Mouse (Mus musculus) intestine, embryonic 14.5 days (tissue): ENCODE measurements around the gene Zfp3. TPM values are rescaled to one million over a fixed set of nuclear protein-coding genes. Genes with fewer than 3 reads are reported as not detected.

Experiments used
- ATAC-seq: fragments of 200-750 bp; cut with Nextera tagmentation; replicated peaks from 2 replicates; pipeline ENCODE4 v1.8.0; 2017; ENCODE audit warnings: low read depth, moderate number of reproducible peaks, moderate TSS enrichment, moderate library complexity; ENCODE audit not compliant: low FRiP score, low TSS enrichment
- DNase-seq: peaks from one replicate; pipeline ENCODE4 v3.0.0-alpha.2; 2018; ENCODE audit warnings: low spot score
- H3K27ac ChIP-seq: fragments of 300-500 bp; sonication (generic); 2 replicates; pipeline ENCODE4 v1.5.1; 2014; ENCODE audit warnings: low read depth, mild to moderate bottlenecking, control low read depth
- H3K27me3 ChIP-seq: fragments of 300-500 bp; sonication (generic); replicated peaks from 2 replicates; pipeline ENCODE4 v1.6.1; 2014; ENCODE audit warnings: low read length, control low read depth; ENCODE audit not compliant: control insufficient read depth, insufficient read depth
- H3K36me3 ChIP-seq: fragments of 300-500 bp; sonication (generic); 2 replicates; pipeline ENCODE4 v1.6.1; 2014; ENCODE audit warnings: low read length, control low read depth; ENCODE audit not compliant: control insufficient read depth, insufficient read depth
- H3K4me1 ChIP-seq: fragments of 300-500 bp; sonication (generic); replicated peaks from 2 replicates; pipeline ENCODE4 v1.6.1; 2014; ENCODE audit warnings: low read length, control low read depth, mixed read lengths; ENCODE audit not compliant: control insufficient read depth, insufficient read depth
- H3K4me2 ChIP-seq: fragments of 300-500 bp; sonication (generic); 2 replicates; pipeline ENCODE4 v1.6.1; 2014; ENCODE audit warnings: low read length
- H3K4me3 ChIP-seq: fragments of 300-500 bp; sonication (generic); 2 replicates; pipeline ENCODE4 v1.5.1; 2014; ENCODE audit warnings: low read depth, low read length, control low read depth, mixed read lengths
- H3K9ac ChIP-seq: fragments of 300-500 bp; sonication (generic); 2 replicates; pipeline ENCODE4 v1.6.1; 2014; ENCODE audit warnings: mild to moderate bottlenecking, low read length
- H3K9me3 ChIP-seq: fragments of 300-500 bp; sonication (generic); 2 replicates; pipeline ENCODE4 v1.6.1; 2016; ENCODE audit warnings: low read length, control low read depth; ENCODE audit not compliant: control insufficient read depth
- WGBS: fragments of 180-500 bp; shearing (Covaris S2); extraction: QIAGEN DNeasy Blood & Tissue Kit; methylation state at CpG from one replicate; pipeline ENCODE4 v1.1.7; 2014; 5-methylcytosine and 5-hydroxymethylcytosine counted together
- polyA plus RNA-seq: library from polyadenylated mRNA; unstranded; fragments of >200 nt; fragmentation: Nextera tagmentation; extraction: Ambion mirVana; gene quantifications from 2 replicates; pipeline ENCODE4 v1.2.1, GENCODE M21; 2014

The Zfp3 gene
- polyA plus RNA-seq, 1 experiment from 2014 or later: 6.1 TPM

GRCm38 (mm10) chr11:70790426-70790825 is 26.4 kb downstream of the Zfp3 start:
- H3K36me3 ChIP-seq: no peaks in the 10 kb centered on the region

GRCm38 (mm10) chr11:70790874-70791551 is 27.0 kb downstream of the Zfp3 start:
- Histone ChIP-seq H3K27ac (no peak overlapping the region), H3K9me3 (no peaks in the 10 kb centered on the region), H3K4me1 (no peaks in the 10 kb centered on the region), H3K9ac (no peak overlapping the region), H3K27me3 (no peaks in the 10 kb centered on the region), H3K4me2 (no peak overlapping the region), H3K36me3 (no peaks in the 10 kb centered on the region), H3K4me3 (no peak overlapping the region)
- DNase-seq: no peak
- 70% methylated on average over 7 of the region's 7 CpGs for WGBS
- ATAC-seq: no peak

More at GRCm38 (mm10) chr11:70790426-70790825, 26.4 kb downstream of the Zfp3 start:
- no peak overlapping the region for H3K4me3 ChIP-seq
- H3K27me3 ChIP-seq: no peaks in the 10 kb centered on the region
- no peak for ATAC-seq
- H3K9me3 ChIP-seq: no peaks in the 10 kb centered on the region
- no peak overlapping the region for H3K4me2 ChIP-seq
- no peaks in the 10 kb centered on the region for H3K4me1 ChIP-seq
- 82% methylated on average over 2 of the region's 2 CpGs for WGBS
- DNase-seq: no peak
- H3K27ac ChIP-seq: no peak overlapping the region
- H3K9ac ChIP-seq: no peak overlapping the region

- WGBS: 77% methylated on average over 5 of the region's 5 CpGs
- DNase-seq: no peak
- no peaks in the 10 kb centered on the region for H3K36me3 ChIP-seq
- no peak overlapping the region for H3K27ac ChIP-seq
- no peak overlapping the region for H3K4me2 ChIP-seq
- H3K9me3 ChIP-seq: no peaks in the 10 kb centered on the region
- H3K27me3 ChIP-seq: no peaks in the 10 kb centered on the region
- H3K9ac ChIP-seq: no peak overlapping the region
- no peak overlapping the region for H3K4me3 ChIP-seq
- no peaks in the 10 kb centered on the region for H3K4me1 ChIP-seq
- no peak for ATAC-seq
These were observed 27.7 kb downstream of the Zfp3 start for GRCm38 (mm10) chr11:70791676-70792075.

- H3K27ac ChIP-seq: no peak overlapping the region
- H3K9me3 ChIP-seq: no peaks in the 10 kb centered on the region
- no peaks in the 10 kb centered on the region for H3K27me3 ChIP-seq
- WGBS: 85% methylated on average over 1 of the region's 1 CpGs
- no peak overlapping the region for H3K9ac ChIP-seq
- no peaks in the 10 kb centered on the region for H3K4me1 ChIP-seq
- no peak overlapping the region for H3K4me2 ChIP-seq
- no peak for ATAC-seq
- H3K36me3 ChIP-seq: no peaks in the 10 kb centered on the region
- H3K4me3 ChIP-seq: no peak overlapping the region
- no peak for DNase-seq
These were observed 28.4 kb downstream of the Zfp3 start for GRCm38 (mm10) chr11:70792409-70792808.

GRCm38 (mm10) chr11:70802208-70802864 is 38.3 kb downstream of the Zfp3 start:
- Histone ChIP-seq H3K9ac (no peak overlapping the region), H3K4me2 (no peak overlapping the region), H3K36me3 (no peaks in the 10 kb centered on the region), H3K27ac (no peak overlapping the region), H3K4me3 (no peak overlapping the region), H3K27me3 (no peaks in the 10 kb centered on the region), H3K4me1 (no peaks in the 10 kb centered on the region), H3K9me3 (no peaks in the 10 kb centered on the region)
- WGBS: 90% methylated on average over 2 of the region's 2 CpGs
- DNase-seq (no peak), ATAC-seq (no peak)

- whole genome bisulfite sequencing: 69% methylated on average over 2 of the region's 2 CpGs
- Histone ChIP-seq H3K9ac (no peak overlapping the region), H3K27me3 (no peaks in the 10 kb centered on the region), H3K9me3 (no peaks in the 10 kb centered on the region), H3K36me3 (no peaks in the 10 kb centered on the region), H3K4me2 (no peak overlapping the region), H3K4me1 (no peaks in the 10 kb centered on the region), H3K27ac (no peak overlapping the region), H3K4me3 (no peak overlapping the region)
- no peak for DNase-seq
- no peak for ATAC-seq
These were observed 38.9 kb downstream of the Zfp3 start for GRCm38 (mm10) chr11:70802865-70803261.

GRCm38 (mm10) chr11:70803711-70804200 is 39.7 kb downstream of the Zfp3 start:
- Histone ChIP-seq H3K9ac (no peak overlapping the region), H3K4me1 (no peaks in the 10 kb centered on the region), H3K27me3 (no peaks in the 10 kb centered on the region), H3K9me3 (no peaks in the 10 kb centered on the region), H3K4me3 (no peak overlapping the region), H3K36me3 (no peaks in the 10 kb centered on the region), H3K4me2 (no peak overlapping the region), H3K27ac (no peak overlapping the region)
- no peak for DNase-seq
- ATAC-seq: no peak
- 75% methylated on average over 6 of the region's 6 CpGs for WGBS

- no peak overlapping the region for H3K4me2 ChIP-seq
- no peaks in the 10 kb centered on the region for H3K9me3 ChIP-seq
- 81% methylated on average over 3 of the region's 3 CpGs for WGBS
- no peak overlapping the region for H3K4me3 ChIP-seq
- no peak overlapping the region for H3K9ac ChIP-seq
- no peaks in the 10 kb centered on the region for H3K36me3 ChIP-seq
- H3K27ac ChIP-seq: no peak overlapping the region
- ATAC-seq (no peak), DNase-seq (no peak)
- H3K27me3 ChIP-seq: no peaks in the 10 kb centered on the region
- no peaks in the 10 kb centered on the region for H3K4me1 ChIP-seq
These were observed 40.4 kb downstream of the Zfp3 start for GRCm38 (mm10) chr11:70804395-70804794.
